Mouse (Mus musculus) CH12.LX (cell line): ENCODE data around the gene Dnase1l3.

Source experiments
- CTCF ChIP-seq, 2 experiments: IDR thresholded peaks in 1 of 2; conservative IDR thresholded peaks in 1 of 2; 2 replicates each; pipeline ENCODE4 v1.5.1; 2011 to 2012; ENCODE audit warnings: low read depth in 2 of 2, low read length in 2 of 2, improper control_type of control experiment in 1 of 2, inconsistent platforms in 1 of 2, mild to moderate bottlenecking in 1 of 2, moderate library complexity in 1 of 2
- E2F4 ChIP-seq: IDR thresholded peaks from 2 replicates; pipeline ENCODE4 v1.6.1; 2011; ENCODE audit warnings: low read depth, low read length, improper control_type of control experiment; ENCODE audit not compliant: insufficient replicate concordance
- EP300 ChIP-seq: IDR thresholded peaks from 2 replicates; pipeline ENCODE4 v1.6.1; 2011; ENCODE audit warnings: low read length, improper control_type of control experiment
- GABPA ChIP-seq: IDR thresholded peaks from 2 replicates; pipeline ENCODE4 v1.6.1; 2012; ENCODE audit warnings: low read depth, low read length, improper control_type of control experiment, inconsistent platforms; ENCODE audit not compliant: insufficient replicate concordance
- MAX ChIP-seq: IDR thresholded peaks from 2 replicates; pipeline ENCODE4 v1.6.1; 2011; ENCODE audit warnings: low read length, improper control_type of control experiment
- MXI1 ChIP-seq: IDR thresholded peaks from 2 replicates; pipeline ENCODE4 v1.6.1; 2011; ENCODE audit warnings: mild to moderate bottlenecking, low read depth, low read length, improper control_type of control experiment
- NRF1 ChIP-seq: IDR thresholded peaks from 2 replicates; pipeline ENCODE4 v1.6.1; 2014; ENCODE audit warnings: low read depth, mild to moderate bottlenecking, inconsistent platforms, low read length, improper control_type of control experiment, moderate library complexity
- POLR2A ChIP-seq: IDR thresholded peaks from 2 replicates; pipeline ENCODE4 v1.6.1; 2011; ENCODE audit warnings: low read depth, mild to moderate bottlenecking, improper control_type of control experiment, low read length
- RCOR1 ChIP-seq: conservative IDR thresholded peaks from 2 replicates; pipeline ENCODE4 v1.6.1; 2012; ENCODE audit warnings: low read depth, mild to moderate bottlenecking, inconsistent platforms, low read length, improper control_type of control experiment
- SMC3 ChIP-seq: IDR thresholded peaks from 2 replicates; pipeline ENCODE4 v1.6.1; 2011; ENCODE audit warnings: low read depth, low read length, improper control_type of control experiment
- USF1 ChIP-seq: IDR thresholded peaks from 2 replicates; pipeline ENCODE4 v1.6.1; 2014; ENCODE audit warnings: low read depth, mild to moderate bottlenecking, inconsistent platforms, low read length, improper control_type of control experiment
- USF2 ChIP-seq: conservative IDR thresholded peaks from 2 replicates; pipeline ENCODE4 v1.6.1; 2011; ENCODE audit warnings: low read depth, low read length, improper control_type of control experiment
- ZKSCAN1 ChIP-seq: IDR thresholded peaks from 2 replicates; pipeline ENCODE4 v1.6.1; 2012; ENCODE audit warnings: low read depth, inconsistent platforms, low read length, improper control_type of control experiment, borderline replicate concordance
- ZNF384 ChIP-seq: IDR thresholded peaks from 2 replicates; pipeline ENCODE4 v1.6.1; 2012; ENCODE audit warnings: low read depth, low read length, improper control_type of control experiment, inconsistent platforms

GRCm38 (mm10) chr14:8007486-8007885 is 13.1 kb upstream of the Dnase1l3 start:
- TF ChIP-seq EP300 = peak; percentile 74
- TF ChIP-seq CTCF (conservative IDR thresholded peaks at IDR 0.05 in 1 of 2, IDR thresholded peaks at IDR 0.05 in 1 of 2; ENCODE audit: low read depth in 2 of 2, low read length in 2 of 2) = peak in 1 of 2 experiments; percentile 16; a peak in 1 of 4 replicates
- no peak for TF ChIP-seq POLR2A
- TF ChIP-seq USF2 = no peak
- no peak for TF ChIP-seq MAX
- TF ChIP-seq ZNF384 = no peak
- 0 out of 2 replicates have a peak, but pooled peaks have one; percentile 16 for TF ChIP-seq SMC3
- TF ChIP-seq E2F4 = 0 out of 2 replicates have a peak, but pooled peaks have one; percentile 38
- no peak for TF ChIP-seq USF1
- TF ChIP-seq MXI1 = no peak
- no peak for TF ChIP-seq ZKSCAN1
- TF ChIP-seq GABPA = no peak
- no peak for TF ChIP-seq RCOR1
- no peak for TF ChIP-seq NRF1
